Mouse (Mus musculus) E14TG2a.4 (cell line): ENCODE measurements around the gene Sars.

ENCODE experiments used
- CTCF ChIP-seq: conservative IDR thresholded peaks from 2 replicates; pipeline ENCODE4 v1.5.1; 2014; ENCODE audit warnings: low read length
- POU5F1 ChIP-seq: IDR thresholded peaks from 2 replicates; pipeline ENCODE4 v1.6.1; 2014; ENCODE audit warnings: low read length, borderline replicate concordance

DNA sequence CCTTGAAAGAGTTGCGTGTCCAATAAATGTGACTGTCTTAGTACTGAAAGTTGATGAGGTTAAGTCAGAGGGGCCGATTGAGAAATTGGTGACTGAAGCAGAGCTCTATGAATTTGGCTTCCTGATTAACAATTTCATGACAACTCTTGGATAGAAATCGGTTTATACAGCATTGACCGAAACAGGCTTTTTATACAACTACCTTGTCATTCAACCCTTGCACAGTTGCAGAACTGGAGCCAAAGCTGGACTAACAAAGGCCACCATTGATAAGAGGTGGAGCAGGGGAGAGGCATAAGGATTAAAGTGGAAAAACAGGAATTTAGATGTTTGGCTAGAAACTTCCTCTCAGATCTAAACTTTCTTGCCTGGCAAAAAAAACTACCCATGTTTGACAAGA lies 33.8 kb upstream of the Sars start:
- no peak for TF ChIP-seq CTCF
- TF ChIP-seq POU5F1: no peak
